Mouse (Mus musculus) granulocyte monocyte progenitor cell, adult 5-6 weeks (primary cell): ENCODE data around the gene Scd1. TPM values are rescaled to one million over a fixed set of nuclear protein-coding genes. Genes with fewer than 3 reads are reported as not detected.

Experiments
- ATAC-seq: replicated peaks from 2 replicates; pipeline ENCODE4 v1.8.0; 2016; ENCODE audit warnings: mild to moderate bottlenecking, moderate TSS enrichment, inconsistent platforms; ENCODE audit not compliant: poor library complexity, severe bottlenecking
- total RNA-seq, 2 experiments: library from RNA; stranded (forward) in 1 of 2; stranded (reverse) in 1 of 2; fragments of 200-712, 200-1000 nt in 1 of 2; fragments of >200 nt in 1 of 2; fragmentation: Nextera tagmentation in 1 of 2; gene quantifications; 2 replicates each; pipeline ENCODE4 v1.2.3; 2014 to 2017

Gene Scd1
- total RNA-seq, 2 experiments from 2014 or later: not detected

DNA sequence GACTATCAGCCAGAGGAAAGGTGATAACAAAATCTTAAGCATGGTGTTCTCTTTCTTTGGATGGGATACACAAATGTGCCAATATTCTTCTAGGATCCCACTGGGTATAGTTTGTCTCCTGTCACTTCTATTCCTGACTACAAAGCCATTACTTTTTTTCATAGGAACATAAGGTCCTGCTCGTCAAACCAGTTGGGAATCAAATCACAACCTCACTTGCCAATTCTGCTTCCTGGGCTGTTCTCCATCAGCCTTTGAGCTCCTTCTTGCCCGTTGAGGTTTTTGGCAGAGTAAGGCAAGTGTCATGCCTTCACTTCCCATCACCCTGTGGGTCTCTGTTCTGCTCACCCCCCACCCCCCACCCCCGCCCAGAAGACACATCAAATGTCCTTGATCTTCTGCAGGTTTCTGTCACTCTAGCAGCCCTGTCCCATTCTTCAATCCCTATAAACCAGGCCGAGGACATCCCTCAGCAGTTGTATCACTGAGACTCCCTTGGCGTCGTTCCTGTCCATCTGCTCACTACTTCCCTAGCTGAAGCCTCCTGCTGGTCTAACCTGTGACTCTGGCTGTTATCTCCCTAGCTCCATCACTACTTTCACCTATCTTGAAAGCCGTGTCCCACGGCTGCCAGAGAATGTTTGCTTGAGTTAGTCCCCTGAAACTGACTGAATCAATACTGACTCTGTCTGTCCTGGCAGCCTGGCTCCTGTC is 7.0 kb downstream of the Scd1 start:
- ATAC-seq: no peak

DNA sequence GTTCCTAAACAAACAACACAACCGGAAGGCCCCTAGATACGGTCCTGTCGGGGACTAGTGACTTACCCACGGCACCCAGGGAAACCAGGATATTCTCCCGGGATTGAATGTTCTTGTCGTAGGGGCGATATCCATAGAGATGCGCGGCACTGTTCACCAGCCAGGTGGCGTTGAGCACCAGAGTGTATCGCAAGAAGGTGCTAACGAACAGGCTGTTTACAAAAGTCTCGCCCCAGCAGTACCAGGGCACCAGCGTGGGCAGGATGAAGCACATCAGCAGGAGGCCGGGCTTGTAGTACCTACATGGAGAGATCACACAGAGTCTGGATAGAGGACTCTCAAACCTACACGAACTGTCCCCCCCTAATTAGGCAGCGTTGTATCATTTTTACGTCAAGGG is 7.6 kb downstream of the Scd1 start:
- ATAC-seq: no peak

DNA sequence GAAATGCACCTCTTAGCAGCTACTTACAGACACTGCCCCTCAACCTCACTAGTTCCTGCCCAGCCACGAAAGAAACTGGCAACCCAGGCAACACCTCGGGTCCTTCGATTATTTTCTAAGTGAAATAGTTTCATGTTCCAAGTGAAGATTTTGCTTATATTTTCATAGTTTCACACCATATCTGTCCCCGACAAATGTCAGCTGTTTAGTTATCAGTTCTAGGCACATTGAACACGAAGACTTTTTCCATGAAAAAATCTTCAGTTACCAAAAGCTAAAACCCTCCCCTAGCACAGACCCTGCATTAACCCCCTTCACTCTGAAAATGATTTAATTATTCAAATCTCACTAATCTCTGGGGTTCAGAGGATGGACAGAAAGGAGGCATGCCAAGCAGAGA is 10.9 kb downstream of the Scd1 start:
- ATAC-seq: no peak

DNA sequence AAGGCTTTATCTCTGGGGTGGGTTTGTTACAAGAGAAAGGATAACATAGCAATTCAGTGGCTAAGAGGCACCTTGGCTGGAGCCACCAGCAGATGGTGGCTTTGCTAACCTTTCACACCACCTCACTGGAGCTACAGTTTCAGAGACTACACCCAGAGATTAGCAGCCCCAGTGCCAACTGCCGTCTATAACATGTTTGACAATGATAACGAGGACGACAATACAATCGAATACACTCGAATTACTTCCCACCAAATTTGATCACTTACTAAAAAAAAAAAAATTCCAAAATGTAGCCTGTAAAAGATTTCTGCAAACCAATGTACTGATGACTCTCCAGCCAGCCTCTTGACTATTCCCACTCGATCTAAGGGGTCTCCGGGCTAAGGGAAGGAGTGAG is 12.7 kb downstream of the Scd1 start:
- no peak for ATAC-seq

DNA sequence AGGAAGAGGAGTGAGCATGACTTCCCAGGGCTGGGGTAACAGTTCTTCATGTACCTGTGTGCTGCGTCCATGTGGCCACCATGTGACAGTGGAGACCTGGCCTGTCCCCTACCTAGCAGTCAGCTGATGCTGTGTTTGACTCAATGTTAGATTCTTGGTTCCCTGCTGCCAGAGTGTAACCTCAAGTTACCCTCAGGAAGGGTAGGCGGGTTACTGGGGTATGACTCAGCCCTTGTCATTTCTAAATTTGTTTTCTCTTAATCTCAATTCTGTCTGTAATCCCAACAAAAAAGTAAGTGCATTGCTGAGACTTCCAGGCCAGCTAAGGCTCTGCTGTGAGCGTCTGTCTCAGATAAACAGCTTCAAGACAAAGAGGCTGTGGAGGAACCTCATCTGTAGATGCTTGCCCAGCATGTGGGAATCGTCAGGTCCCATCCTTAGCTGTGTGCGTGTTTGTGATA is 13.7 kb downstream of the Scd1 start:
- ATAC-seq: no peak

DNA sequence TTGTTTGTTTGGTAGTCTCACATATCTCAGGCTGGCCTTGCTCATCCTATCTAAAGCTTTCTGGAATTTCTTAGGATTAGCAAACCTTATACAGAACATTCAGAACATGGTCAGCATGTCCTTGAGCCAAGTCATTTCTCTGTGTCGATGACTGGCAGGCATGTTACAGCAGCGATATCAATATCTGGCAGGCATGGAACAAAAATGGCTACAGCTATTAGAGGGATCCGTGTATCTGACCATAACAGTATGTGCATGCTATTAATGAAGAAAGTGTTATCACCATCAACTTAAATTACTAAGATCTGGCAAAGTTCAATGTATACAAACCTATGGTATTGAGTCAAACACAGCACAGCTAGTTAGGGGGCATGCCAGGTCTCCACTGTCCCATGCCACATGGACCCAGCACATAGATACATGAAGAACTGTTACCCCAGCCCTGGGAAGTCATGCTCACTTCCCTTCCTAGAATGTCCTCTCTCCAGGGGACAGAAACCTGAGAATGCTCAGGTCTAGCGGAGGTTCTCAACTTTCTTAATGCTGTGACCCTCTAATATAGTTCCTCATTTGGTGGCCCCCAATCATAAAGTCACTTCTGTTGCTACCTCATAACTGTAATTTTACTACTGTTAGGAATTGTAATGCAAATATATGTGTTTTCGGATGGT is 15.2 kb downstream of the Scd1 start:
- no peak for ATAC-seq

DNA sequence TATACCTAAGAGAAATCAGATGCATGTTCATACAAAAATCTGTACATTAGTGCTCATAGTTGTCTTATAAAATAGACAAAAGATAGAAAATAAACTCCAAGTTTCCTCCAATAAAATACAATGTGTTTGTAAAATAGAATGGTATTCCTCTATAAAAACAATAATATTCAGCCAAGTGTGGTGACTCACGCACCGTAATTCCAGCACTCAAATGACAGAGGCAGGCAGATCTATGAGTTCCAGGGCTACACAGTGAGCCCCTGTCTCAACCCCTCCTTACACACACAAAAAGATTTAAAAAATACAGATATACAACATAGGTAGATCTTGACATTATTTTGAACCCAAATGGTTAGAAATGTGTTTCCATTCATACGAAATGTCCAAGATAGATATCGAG is 15.8 kb downstream of the Scd1 start:
- ATAC-seq: no peak

DNA sequence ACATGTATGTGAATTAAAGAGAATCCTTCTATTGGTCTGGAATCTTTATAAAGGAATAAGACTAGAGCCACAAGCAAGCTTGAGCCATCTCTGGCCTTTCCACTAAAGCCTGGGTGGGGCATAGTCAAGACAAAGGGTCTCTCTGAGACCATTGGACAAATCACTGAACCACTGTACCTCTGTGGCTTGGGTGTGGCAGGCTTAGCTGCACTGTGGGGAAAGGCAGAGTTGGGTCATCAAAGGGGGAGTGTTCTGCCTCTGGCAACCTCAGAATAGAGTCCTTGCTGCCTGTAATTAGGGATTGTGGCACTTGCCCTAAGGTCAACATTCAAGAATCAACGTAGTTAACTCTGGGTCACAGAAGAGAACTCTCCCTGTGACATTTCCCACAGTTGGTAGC is 18.2 kb downstream of the Scd1 start:
- ATAC-seq: peak; percentile 43

DNA sequence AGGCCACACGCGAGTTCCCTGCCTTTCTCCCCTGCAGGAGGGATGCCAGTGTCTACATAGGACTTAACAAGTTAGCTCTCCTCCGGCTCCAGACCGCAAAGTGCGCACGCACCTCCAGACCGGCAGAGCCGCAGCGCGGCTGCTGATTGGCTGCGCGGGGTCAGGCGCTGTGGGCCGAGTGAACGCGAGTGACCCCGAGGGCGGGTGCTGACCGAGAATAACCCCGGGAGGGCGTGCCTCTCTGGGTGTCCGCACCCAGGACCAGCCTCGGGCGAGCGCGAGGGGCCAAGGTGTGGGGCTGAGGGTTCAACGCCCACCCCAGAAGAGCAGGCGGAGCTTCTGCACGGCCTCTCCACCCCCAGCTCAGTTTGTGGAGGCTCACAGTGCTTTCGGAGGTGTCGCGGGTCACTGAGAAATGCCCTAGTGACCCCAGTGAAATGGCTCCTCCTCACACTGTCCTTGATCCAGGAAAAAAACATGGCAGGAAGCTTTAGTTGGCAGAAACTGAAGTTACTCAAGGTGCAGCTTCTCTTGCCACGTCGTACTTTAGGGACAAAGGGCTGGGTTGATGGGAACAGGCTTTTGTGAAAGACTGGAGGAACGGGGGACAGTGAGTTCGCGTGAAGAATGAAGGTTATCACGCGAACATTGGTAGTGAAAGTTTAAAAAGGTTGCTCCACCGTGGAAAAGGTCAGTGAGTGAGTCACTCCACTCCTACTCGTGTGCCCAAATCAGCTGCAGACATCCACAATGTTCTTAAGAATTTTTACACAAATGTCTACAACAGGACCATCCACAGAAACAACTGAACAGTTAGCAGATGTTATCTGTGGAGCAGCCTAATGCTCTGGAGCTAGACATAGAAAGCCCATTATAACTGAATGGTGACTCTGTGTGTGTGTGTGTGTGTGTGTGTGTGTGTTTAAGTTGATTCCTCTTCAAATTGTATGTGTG is 18.9 kb downstream of the Scd1 start:
- peak; percentile 90 for ATAC-seq

DNA sequence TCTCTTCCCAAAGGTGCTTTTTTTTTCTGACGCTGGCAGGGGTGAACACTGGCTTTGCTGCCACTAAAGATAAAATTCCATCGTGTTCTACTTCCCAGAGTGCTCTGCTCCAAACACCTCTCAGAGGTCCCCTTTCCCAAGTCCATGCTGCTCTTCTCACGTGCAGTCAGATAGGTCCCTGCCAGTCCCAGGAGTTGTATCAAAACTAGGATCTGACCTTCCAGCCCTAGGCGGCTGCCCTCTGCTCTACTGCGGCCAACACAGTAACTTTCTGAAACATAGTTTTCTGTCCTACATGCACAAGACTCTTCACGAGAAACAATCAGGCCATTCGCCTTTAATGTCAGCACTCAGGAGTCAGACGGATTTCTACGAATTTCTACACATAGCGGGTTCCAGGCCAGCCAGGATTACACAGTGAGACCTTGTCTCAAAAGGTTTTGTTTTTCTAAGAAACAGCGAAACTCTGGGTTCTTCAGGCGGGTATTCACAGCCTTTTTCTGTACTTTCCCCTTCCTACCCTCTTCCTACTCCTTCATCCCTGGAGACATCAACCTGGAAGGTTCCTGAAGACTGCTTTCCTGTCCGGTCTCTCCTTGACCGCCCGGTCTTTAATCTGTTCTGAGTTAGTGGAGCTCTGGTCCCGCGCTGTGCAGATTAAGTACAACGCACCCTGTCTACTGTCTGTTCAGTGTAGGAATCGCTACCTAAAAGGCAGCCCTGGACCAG is 19.8 kb downstream of the Scd1 start:
- no peak for ATAC-seq

DNA sequence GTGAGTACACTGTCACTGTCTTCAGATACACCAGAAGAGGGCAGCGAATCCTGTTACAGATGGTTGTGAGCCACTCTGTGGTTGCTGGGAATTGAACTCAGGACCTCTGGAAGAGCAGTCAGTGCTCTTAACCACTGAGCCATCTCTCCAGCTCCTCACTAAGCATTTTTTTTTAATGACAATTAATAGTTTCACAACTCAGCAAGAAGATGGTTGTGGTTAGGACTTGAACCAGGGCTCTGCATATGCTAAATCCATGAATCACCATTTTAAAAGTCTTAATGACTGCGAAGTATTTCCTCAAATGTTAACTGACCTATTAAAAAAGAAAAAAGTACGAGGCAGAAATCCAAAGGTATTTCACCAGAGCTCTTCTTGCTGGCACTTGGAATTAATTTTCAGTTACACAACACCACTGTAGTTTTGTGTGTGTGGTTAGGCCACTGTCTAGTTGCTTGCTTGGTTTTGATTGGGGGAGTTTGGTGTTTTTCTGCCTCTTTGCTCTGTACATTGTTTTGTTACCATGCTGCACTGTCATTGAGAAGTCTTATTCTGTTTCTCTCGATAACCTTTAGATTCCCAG is 20.5 kb downstream of the Scd1 start:
- peak; percentile 52 for ATAC-seq

DNA sequence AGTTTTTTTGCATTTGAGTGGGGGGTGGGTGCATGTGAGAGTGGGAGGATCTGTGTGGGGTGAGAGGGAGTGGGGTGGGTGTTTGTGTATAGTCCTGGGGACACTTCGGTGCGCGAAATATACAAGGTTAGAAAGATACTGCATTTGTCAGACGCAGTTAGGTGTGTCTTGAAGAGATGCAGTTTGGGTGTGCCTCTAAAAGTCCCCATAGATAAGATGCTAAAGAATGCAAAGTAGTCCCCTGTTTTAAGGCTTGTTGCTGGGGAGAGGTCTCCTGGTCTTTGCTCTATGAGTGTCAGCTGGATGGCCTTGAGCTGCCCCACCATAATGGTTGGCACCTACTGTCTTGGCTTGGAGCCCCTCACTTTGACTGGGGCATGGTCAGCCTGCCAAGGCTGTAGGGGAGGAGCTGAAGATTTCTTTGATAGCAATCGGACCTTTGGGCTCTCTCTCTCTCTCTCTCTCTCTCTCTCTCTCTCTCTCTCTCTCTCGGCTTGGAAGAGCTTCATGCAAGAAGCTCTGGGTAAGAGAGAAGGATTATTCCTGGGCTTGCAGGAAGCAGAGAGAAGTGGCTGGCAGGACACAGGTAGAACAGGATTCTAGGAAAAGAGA is 21.7 kb downstream of the Scd1 start:
- ATAC-seq: no peak

DNA sequence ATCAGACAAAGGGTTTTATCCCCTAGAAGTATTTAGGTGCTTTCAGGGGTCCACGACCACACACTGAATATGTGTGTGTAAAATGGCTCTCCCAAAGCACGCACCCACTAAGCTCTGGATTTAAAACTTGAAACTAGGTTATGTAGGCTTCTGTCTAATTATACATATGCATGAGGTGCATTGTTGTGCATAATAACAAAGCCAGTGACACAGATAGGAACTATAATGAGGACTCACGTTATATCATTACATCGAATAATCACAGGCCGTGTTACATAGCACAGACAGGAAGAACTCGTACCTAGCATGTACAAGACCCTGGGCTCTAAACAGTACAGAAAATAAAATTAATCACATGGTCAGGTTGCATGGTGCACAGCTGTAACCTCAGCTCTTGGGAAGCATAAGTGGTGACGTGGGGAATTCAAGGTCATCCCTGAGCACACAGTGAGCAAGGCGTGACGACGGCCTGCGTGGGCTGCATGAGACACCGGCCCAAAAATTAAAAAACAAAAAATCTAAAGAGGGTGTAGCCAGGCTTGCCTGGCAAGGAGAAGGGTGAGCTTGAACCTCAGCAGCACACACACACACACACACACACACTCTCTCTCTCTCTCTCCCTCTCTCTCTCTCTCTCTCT is 24.9 kb downstream of the Scd1 start:
- ATAC-seq: no peak

DNA sequence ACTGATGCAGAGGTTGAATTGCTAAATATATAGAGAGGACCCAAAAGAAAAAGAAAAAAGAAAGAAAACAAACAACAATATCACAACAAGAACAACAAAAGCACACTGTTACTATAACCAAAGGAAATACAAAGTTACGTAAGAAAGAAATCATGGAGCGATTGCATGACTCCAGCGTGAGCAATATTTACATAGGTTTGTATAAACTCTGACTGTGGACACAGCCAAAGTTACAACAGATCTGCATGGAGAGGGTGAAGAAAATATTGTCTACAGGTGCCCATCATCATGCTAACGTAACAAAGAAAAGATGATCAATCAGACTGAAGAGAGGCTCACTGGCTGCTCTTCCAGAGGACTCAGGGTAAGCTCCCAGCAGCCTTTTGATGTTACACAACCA is 27.6 kb downstream of the Scd1 start:
- ATAC-seq: no peak

DNA sequence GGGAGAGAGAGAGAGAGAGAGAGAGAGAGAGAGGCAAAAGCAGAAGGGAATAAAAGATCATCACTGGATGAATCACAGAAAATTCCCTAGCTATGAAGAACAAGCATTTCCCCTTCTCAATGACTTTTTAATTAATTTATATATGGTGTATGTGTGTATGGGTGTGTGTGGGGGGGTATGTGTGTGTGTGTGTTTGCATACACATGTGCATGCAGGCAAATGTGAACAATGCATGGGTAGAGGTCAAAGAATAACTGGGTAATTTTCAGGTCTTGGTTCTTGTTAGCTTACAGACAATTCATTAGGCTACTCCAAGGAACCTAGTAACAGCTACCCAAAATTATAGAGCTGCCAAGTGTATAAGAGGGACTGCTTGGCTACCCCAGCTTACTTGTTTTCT is 28.6 kb downstream of the Scd1 start:
- no peak for ATAC-seq

DNA sequence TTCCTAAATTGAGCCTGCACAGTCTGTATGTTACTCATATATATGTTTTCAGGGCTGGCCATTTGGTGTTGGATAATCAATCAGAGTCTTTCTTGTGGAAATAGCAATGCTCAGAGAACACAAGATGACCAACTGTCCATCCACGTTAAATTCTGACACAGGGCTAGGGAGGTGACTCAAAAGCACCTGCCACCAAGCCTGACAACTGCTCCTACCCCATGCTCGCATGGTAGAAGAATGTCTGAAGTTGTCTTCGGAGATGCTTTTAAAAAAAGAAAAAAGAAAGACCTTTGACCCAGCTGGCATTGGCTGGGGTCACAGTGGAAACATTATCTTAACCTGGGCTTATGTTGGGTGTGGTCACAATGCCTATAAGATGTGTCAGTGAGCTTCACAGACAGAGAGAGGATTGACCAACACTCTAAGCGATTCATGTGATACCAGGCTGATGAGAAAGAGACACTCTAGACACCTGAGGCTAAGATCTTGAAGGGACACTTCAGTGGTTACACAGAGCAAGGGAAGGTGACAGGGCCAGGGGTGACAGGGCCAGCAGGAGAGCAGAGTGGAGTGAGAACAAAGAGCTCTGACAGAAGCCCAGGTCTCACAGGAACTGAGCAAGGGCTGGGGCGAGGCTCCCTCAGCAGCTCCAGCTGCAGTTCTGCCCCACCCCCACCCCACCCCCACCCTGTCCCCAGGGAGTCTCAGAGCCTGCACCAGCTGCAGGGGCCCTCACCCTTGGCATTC is 29.9 kb downstream of the Scd1 start:
- ATAC-seq: no peak

DNA sequence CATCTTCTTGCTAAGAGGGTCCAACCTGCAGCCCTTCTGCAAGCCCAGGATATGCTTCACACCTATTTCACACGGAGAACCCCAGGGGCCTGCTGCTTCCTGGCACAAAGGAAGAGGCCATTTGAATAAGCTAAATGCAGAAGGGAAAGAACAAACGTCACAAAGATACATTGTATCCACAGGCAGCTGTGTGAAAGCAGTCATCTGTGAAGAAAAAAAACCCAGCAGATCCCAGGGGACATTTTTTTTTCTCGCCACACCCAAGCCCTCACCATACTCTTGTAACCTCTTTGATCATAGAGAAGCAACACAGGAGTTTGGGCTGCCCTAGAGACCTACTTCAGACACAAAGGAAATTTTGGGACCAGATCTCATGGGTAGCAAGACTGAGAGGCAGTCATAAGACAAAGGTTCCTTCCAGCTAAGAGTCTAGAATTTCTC is 31.1 kb downstream of the Scd1 start:
- no peak for ATAC-seq

DNA sequence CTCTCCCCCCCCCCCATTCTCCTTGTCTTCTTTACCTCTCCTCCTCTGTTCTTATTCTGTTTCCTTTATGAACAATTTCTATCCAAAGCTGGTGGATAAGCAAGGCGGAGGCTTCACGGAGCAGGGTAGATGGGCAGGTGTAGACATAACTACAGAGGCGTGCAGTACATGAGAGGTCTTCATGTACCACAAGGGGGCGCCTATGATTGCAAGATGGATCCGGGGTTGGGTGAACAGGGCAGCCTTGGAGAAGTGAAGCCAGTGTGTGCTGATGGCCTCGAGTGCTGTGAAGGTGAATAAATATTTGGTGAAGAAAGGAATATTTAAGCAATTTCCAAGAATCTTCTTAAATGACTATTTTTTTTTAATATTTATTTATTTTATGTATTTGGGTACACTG is 34.7 kb downstream of the Scd1 start:
- ATAC-seq: peak; percentile 84
